Mouse (Mus musculus): Measurements from ENCODE around the gene Bicdl1. TPM values are rescaled to one million over a fixed set of nuclear protein-coding genes. Genes with fewer than 3 reads are reported as not detected.

The Bicdl1 gene
- total RNA-seq, 2 experiments from 2014 or later = 1.3 to 3.8 TPM

DNA sequence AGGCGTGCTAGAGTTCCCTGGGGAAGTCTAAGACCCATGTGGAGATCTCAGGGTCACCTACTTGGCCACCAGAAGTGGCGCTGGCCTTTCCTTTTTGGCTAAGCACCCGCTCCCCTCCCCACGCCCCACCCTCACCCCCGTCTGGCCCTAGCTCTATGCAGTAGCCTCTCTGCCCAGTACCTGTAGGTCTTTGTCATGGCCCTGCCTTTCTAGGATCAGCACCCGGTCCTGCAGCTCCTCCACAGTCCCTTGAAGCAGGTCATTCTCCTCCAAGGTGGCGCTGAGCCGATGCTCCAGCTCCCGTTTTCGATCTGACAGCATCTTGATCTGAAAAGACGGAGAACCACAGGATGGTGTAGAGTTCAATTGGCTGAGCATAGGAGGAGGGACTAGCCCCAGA, 61.4 kb downstream of the Bicdl1 start:
- ATAC-seq (ENCODE audit: poor library complexity, severe bottlenecking) = no peak

DNA sequence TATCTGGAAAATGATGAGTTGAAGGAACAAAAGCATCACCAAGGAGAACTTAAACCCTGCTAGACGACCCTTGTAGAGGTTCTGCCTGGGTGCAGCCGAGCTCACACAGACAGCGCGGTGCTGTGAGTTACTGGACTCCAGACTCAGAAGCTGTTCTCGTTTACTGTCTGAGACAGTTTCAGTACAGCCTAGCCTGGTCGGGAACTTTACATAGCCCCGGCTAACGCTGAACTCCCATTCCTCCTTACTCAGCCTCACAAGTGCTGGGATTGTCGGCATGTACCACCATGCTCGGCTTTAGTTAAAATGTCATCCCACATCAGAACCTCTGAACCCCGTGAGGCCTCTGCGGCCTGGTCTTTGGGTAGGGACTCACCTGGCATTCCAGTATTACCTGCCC, 62.4 kb downstream of the Bicdl1 start:
- ATAC-seq (ENCODE audit: poor library complexity, severe bottlenecking) = no peak

DNA sequence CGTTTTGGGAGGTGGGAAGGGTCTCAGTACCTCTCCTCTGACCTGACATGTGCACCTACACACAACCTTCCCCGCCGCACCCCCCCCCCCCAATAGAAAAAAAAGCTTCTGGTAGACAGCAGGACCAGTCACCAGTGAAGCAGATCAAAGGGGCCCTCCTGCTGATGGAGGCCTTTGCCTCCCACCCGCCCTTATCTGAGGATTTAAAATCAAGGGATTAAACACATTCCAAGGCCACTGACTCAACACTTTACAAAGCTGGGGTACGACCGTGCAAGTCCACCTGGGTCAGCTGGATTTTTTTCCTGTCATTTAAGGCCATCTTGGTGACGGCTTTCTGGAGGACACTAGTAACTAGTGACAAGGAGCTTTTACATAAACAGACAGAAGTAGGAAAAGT, 63.5 kb downstream of the Bicdl1 start:
- no peak for ATAC-seq (ENCODE audit: poor library complexity, severe bottlenecking)

DNA sequence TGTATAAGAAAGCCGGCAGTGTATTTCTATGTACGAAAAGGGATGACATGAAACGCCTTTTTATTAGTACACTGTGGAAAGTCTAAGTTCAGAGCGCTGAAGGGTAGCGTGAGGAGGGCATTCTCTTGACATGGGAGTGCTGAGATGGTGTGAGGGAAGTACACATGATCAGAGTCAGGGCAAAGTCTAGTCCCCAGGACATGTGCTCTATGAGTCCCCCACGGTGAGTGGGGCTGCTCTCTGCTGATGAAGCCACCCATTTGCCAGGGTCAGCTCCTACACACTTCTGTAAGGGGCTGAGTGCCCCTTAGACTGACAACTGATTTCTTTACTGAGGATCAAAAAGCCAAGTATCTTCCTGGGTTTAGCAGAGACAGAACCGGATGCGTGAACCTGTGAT, 64.2 kb downstream of the Bicdl1 start:
- ATAC-seq (ENCODE audit: poor library complexity, severe bottlenecking) = no peak

DNA sequence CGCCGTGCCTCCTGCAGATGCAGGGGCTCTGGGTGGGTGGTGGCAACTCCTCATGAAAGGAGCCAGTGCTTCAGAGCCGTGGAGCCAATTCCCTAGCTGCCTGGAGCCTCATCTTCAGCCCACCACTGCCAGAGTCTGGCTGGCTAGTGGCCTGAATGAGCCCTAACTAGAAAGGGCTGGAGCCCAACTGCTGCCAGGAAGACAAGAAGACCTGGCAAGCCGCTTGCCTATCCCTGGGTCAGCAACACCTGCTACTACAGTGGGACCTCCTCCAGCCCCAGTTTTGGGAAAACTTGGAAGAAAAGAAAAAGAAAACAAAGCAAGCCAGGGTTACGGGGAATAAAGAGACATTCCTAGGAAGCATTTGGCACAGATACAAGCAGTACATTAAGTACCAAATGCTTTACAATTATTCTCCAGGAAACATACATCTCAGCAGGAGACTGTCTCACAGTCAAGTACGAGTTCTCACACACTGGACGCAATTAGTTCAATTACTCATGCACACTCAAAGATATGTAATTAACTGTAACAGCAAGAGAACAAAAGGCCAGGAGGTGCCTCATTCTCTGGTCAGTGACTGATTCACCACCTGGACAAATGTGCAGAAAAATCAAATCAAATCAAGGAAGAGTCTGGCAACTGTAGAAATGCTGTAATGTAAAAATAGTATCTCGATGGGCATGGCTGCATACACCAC, 64.9 kb downstream of the Bicdl1 start:
- no peak for ATAC-seq (ENCODE audit: poor library complexity, severe bottlenecking)

DNA sequence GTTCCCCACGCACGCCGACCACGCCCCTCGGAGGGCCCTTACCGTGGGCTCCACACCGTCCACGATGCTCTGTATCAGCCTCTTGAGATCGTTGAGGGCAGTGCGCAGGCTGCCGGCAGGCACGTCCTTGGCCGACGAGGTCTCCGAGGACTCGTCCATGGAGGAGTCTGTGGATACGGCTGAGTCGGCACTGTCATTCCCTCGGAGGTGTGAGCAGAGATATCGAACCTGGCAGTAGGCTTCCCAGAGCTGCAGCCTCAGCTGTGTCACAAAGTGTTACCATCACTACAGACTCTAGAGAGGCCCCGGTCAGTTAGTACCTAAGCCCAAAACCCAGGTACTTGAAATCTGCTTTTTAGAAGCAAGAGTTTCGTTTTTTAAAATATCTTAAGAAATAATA, 68.8 kb downstream of the Bicdl1 start:
- ATAC-seq (ENCODE audit: poor library complexity, severe bottlenecking) = no peak

DNA sequence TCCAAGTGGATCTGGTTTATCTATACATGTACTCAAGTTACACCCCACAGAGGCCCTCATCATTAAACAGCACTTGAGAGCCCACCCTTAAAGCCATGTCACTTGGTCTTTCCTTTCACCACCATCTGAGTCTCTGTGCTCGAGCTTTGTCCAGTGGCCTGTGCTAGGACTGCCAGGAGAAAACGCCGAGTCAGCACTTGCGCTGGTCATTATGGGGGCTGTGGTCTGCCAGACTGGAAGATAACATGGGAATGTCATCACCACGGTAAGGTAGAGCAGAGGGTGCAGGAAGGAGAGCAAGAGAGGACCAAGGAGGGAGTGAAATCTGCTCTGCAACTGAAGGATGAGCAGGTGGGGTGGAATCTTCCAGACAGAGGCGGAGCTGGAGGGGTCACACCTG, 73.1 kb downstream of the Bicdl1 start:
- no peak for ATAC-seq (ENCODE audit: poor library complexity, severe bottlenecking)

DNA sequence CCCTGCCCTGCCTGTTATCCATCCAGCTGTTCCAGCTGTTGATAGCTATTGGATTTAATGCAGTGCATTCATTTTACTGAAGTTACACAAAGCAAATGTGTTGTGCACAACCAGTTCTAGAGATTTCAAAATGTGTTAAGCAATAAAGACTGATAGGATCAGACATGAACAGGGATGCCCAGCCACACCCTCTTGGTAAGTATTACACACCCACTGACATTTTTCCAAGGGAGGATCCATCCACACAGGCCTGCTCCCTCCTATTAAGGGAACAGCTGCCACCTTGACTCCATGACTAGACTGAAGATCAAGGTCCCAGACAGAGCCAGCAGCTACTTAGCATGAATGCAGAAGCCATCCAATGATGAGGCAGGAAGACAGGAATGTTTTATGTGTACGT, 74.2 kb downstream of the Bicdl1 start:
- no peak for ATAC-seq (ENCODE audit: poor library complexity, severe bottlenecking)

DNA sequence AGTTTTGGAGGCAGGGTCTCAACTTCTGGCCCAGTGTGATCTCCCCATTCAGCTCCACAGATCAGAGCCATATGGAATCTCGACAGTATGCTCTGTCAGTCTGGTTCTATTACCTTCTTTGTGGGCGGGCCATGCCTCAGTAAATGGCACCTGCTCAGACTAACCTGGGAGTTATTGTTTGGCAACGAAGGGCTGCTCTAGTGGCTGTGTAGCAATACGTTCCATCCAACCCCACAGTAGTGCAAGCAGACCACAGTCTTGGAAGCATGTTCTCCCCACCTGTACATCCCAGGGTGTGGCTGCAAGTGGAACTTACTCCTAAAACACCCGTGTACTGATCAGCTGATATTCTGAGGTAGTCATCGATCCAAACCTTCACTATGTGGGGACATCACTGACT, 74.7 kb downstream of the Bicdl1 start:
- ATAC-seq (ENCODE audit: poor library complexity, severe bottlenecking) = no peak

DNA sequence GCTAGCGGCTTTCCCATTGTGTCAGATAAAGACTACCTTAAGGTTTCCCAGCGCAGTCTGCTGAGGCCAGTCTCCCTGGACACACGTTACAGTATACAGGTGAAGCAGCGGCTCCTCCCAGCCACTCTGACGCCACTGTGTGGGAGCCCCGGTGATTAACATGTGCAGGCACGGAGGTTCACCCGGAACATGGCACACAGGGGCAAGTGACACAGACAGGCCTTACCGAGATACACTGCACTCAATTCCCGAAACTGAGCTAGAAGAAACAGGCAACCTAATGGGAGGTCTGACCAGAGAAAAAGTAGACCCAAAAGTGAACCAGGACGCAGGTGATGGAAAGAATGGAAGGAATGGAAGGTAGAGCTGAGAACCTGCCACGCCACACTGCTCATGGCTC, 77.6 kb downstream of the Bicdl1 start:
- ATAC-seq (ENCODE audit: poor library complexity, severe bottlenecking) = no peak

DNA sequence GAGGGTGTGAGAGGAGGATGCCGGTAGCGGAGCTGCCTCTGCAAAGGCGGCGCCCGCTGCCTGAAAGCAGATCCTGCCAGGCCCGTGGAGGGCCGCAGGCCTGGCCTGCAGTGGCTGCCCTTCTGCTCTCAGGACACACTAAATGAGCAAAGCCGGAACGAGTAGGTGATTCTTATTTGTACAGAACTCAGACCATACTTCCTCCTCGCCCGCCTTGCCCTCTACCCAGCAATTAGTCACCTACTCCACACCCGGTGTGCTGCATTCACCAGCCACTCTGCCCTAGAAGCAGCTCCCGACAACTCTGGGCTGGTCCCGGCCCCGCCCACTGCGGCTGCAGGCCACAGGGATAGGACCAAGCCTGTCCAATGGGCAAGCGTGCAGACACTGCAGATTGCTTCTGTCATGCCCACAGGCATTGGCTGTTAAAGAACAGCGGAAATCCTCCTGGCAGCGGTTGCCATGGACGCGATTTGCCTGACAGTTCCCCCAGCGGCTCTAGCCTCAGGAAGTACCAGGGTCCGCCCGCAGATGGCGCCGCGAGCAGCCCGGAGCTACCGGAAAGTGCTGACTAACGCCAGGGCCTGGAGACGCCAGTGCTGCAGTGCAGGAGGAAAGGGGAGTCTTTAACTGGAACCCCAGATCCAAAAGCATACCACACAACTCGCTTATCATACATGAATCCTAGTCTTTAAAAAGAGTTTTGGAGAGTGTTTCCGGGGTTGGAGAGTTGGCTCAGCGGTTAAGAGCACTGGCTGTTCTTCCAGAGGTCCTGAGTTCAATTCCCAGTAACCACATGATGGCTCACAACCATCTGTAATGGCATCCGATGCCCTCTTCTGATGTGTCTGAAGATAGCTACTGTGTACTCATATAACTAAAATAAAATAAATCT, 78.5 kb downstream of the Bicdl1 start:
- peak; percentile 96 for ATAC-seq (ENCODE audit: poor library complexity, severe bottlenecking)

DNA sequence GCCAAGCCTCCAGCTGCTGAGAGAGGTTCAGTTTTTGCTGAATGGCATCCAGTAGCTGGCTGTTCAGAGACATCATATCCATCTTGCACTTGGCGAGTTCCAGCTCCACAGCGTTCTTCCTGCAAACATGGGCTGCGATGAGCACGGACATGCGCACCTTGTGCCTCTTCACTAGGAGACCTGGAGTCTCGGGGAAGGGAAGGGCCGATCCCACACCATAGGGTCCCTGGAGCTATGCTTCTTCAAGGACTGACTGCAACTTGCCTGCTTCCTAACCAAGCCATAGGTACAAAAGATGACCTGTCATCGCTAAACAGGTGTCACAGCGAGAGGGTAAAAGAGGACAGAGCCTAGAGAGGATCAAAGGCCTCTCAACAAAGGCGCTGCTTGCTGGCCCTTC, 79.6 kb downstream of the Bicdl1 start:
- ATAC-seq (ENCODE audit: poor library complexity, severe bottlenecking) = no peak

DNA sequence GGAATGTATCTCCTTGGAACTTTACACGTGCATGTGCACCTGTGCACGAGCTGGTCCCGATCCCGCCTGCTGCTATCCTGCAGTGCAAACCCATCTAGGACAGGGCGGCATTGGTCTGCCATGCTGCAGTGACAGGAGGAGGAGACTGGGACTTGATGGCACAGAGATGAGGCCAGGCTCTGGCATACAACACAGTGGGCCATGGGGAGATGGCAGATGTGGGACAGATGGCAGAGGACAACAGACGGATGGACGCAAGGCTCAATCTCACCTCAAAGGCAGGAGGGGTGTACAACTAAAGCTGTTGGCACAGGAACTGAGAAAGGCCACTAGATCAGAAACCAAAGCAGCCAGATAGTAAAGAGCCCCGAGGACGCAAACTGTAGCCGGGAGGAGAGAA, 80.5 kb downstream of the Bicdl1 start:
- no peak for ATAC-seq (ENCODE audit: poor library complexity, severe bottlenecking)

DNA sequence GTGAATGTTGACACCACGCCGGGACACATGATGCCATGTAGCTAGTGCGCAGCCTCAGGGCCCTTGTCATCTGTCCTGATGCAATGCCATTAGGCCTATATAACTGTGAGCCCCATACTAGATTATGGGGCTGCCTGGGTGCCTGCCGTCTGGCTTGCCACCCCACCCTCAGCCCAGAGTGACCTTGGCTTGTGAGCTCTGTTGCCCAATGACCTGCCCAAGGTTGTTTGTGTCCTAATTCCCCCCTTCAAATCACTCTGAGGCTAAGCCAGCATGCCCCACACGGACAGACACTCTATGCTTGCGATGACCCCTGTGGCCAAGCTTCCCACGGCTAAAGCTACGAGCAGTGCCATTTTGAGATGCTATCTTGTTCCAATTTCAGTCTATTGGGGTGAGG, 81.7 kb downstream of the Bicdl1 start:
- ATAC-seq (ENCODE audit: poor library complexity, severe bottlenecking) = no peak

DNA sequence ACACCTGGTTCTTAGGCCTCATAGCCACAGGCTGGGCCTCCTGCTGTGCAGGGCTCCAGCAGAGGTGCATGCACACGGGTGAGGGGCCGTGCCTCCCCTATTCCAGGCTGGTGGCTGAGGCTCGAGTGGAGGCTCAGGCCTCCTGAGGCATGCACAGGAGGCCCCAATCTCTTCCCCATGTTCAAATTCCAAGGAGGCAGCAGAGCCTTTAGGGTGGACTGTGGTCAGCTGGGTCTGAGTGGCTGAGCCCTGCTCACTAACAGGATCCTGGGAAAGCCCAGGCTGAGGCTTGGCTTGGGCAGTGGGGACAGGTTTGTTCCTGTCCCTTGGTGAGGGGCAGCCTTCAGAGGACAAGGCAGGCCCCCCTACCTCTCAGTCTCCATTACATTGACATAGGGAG, 82.5 kb downstream of the Bicdl1 start:
- ATAC-seq (ENCODE audit: poor library complexity, severe bottlenecking) = no peak

DNA sequence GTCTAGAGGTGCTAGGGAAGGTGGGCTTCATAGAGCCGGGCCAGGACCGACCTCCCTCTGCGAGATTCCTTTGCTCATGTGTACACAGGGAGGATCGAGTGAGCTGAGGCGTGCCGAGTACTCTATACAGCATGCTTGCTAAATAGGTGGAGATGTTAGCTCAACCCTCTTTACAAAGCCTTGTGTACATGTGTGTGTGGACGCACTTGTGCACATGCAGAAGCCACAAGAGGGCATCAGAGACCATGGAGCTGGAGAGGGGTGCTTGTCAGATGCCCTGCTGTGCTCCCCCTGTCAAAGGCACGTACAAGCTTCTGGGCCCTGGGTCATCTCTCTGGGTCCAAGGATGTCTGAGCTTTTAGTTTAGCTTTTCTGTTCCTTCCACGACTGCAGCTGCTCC, 87.2 kb downstream of the Bicdl1 start:
- ATAC-seq (ENCODE audit: poor library complexity, severe bottlenecking) = no peak

DNA sequence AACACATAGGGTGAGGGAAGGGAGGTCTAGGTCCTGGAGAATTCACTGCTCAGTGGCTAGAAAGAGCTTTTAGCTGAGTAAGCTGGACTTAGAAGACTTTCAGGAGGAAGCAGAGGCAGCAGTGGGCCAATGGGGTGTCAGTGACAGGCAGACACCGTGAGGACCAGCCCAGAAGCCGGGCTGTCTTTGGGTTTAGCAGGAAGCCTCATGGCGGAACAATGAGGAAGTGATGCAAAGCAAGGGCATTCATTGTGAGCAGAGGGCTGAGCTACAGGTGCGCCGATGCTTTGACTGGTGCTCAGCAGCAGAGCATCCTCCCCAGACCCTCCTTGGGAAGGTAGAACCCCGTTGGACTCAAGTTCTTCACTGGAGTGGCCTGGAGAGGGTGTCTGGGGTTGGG, 95.9 kb downstream of the Bicdl1 start:
- peak; percentile 72 for ATAC-seq (ENCODE audit: poor library complexity, severe bottlenecking)

DNA sequence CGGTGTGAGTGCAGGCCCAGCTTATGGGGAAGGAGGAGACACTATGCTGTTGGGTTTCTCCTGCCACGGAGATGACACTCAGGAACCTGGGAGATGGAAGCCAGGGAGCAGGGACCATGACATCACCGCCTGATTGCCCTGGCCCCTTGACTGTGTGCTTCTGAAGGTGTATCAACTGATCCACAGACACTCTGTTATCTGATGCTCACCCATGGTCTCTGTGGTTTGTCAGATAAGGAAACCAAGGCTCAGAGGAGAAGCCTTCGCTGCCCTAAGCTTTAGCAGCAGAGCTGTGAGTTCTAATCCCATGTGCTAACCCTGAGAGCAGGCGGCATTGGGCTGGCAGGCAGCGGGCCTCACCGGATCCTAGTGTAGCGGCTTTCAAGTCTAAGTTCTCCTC, 97.4 kb downstream of the Bicdl1 start:
- ATAC-seq (ENCODE audit: poor library complexity, severe bottlenecking) = no peak

DNA sequence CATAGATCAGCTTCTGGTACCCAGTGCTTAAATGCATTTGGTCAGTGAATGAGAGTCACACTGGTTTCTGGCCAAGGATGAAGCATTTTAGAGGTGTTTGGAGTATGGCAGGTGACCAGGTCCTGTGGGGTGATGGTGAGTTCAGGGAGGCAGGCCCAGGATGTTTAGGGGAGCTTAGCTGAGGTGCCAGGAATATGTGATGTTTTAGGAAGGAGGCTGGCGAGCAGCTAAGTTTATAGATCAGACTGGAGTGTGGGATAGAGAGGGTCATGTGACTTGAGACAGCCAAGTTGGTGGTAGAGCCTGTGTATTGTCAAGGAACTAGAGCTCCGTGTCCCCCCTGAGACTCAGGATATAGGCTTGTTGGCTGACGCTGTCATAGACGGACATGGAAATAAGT, 98.4 kb downstream of the Bicdl1 start:
- ATAC-seq (ENCODE audit: poor library complexity, severe bottlenecking) = no peak

DNA sequence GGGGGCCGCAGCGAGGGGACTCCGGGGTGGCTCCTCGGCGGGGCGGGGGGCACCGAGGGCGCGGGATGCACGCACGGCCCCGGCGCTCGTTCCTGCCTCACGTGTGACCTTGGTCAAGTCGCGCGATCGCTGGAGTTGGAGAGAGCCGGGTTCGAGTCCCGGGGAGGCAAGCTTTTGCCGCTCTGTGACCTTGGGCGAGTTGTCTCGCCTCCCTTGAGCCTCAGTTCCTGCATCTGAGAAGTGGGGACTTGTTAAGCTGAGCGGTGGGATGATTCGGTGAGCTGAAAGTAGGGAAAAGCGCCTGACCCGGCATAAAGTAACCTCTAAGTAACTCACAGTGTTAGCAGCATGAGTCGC, 99.1 kb downstream of the Bicdl1 start:
- ATAC-seq (ENCODE audit: poor library complexity, severe bottlenecking) = no peak

DNA sequence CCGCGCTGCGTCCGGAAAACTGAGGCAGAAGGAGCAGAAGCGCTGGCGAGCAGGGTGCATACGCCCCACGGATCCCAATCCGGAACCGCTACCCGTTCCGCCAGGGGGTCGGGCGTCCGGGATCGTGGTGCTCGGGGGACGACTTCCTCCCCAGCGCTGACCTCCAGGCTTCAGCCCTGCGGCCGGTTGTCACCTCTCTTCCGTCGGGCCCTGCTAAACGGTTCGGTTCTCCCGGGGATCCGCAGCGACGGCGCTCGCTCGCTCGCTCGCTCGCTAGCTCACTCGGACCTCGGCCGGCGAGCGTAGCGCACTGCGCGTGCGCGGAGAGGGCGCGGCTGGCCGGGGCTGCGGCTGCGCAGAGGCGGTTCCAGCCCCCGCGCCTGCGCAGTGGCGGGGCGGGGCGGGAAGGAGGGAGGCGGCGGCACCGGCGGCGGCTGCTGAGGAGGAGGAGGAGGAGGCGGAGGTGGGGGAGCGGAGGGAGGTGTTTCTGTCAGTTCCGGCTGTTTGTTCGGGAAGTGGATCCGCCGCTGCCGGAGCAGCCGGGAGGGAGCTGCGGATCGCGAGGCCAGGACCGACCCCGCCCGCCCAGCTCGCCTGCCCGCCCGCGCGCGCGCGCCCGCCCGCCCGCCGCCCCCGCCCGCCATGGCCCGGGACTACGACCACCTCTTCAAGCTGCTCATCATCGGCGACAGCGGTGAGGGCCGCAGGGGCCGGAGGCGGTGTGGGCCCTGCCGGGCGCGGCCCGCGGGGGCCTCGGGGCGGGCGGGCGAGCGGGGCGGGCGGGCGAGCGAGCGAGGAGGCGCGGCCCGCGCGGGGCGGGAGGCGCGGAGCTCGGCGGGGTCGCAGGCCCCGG, 99.7 kb downstream of the Bicdl1 start, which contains the start of gene Rab35:
Gene Rab35, plus strand, starts transcription at position 404 of the 853 bp plus-strand sequence.
- peak; percentile 80 for ATAC-seq (ENCODE audit: poor library complexity, severe bottlenecking)

Data from megakaryocyte, adult 5-6 weeks (primary cell).